In the genomic region with DNA sequence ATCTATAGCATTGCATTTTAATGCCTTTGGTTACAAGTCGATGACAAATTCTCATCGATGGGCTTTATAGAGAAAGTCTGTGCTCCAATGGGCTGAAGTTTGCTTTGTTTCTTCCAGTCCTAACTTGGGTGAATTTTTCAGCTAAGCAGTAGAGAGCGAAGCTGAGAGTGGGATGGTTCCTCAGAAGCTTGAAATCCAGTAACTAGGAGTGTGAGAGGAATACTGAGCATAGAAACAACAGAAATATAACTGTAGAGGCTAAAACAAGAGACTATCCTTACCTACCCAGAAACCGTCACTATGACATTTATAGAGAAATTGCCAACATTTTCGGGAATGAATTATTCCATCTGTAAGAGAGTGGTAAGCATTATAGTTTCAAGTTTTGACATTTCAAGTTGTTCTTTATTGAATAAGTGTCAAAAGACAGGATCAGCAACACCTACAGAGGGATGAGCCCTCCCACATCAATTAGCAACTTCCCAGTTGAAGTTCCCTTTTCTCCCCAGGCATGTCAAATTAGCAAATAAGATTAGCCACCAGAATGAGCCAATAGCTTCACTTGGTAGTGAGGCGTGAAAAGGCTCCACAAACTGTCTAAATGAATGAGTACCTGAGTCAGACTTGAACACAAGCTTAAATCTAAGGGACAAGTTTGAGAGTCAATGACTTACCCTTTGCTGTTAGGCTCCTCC, we compare ENCODE assay signal across 16 mouse cellular contexts.
"Had no signal": no experiment of that assay in that cellular context is flagged by ENCODE, and none has a peak within 500 bp of the region (broad histone marks: within the 10 kb centered on the region; RNA-seq: fewer than 3 reads in every experiment).

No protein-coding gene starts in this region.

- H3K36me3 ChIP-seq: neural tube, embryonic 12.5 days; neural tube, embryonic 13.5 days; neural tube, embryonic 15.5 days; stomach, embryonic 15.5 days had no signal

- H3K4me1 ChIP-seq: neural tube, embryonic 12.5 days; neural tube, embryonic 13.5 days; neural tube, embryonic 15.5 days; stomach, embryonic 15.5 days had no signal

- H3K27ac ChIP-seq: neural tube, embryonic 12.5 days; neural tube, embryonic 13.5 days; neural tube, embryonic 15.5 days; stomach, embryonic 15.5 days; stomach, postnatal 0 days had no signal

- H3K4me2 ChIP-seq: neural tube, embryonic 12.5 days; neural tube, embryonic 13.5 days; neural tube, embryonic 15.5 days; stomach, embryonic 15.5 days had no signal

- H3K9me3 ChIP-seq: neural tube, embryonic 12.5 days; neural tube, embryonic 13.5 days; neural tube, embryonic 15.5 days; stomach, embryonic 15.5 days had no signal

- H3K27me3 ChIP-seq: neural tube, embryonic 12.5 days; neural tube, embryonic 13.5 days; neural tube, embryonic 15.5 days; stomach, embryonic 15.5 days had no signal

- DNase-seq: retina, postnatal 1 day; right cerebral cortex, adult 18-20 months; right cerebral cortex, postnatal 14 days; right cerebral cortex, postnatal 25 days; spleen, adult 18-20 months; thymus, adult 18-20 months; thymus, adult 2 months; thymus, postnatal 14 days; thymus, postnatal 25 days; thymus, postnatal 36 days; thymus, postnatal 4 days had no signal

- H3K4me3 ChIP-seq: neural tube, embryonic 12.5 days; neural tube, embryonic 13.5 days; neural tube, embryonic 15.5 days; stomach, embryonic 15.5 days had no signal

- H3K9ac ChIP-seq: neural tube, embryonic 12.5 days; neural tube, embryonic 13.5 days; neural tube, embryonic 15.5 days; stomach, embryonic 15.5 days had no signal
